Mouse (Mus musculus): ENCODE measurements around the gene Gm609.

DNA sequence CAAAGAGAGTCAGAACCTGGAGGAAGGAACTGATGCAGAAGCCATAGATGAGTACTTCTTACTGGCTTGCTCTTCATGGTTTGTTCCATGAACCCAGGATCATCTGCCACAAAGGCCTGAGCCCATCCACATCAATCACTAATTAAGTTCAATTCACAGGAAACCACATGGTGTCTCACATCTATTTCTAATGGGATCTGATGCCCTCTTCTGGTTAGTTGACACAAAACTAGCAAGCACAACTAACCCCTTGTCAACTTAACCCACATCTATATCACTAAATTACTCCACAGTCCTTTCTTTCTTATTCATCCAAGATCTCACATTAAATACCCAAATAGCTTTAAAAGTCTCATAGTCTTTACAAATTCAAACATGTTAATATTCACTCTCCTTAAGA lies 79.3 kb downstream of the Gm609 start:
- TF ChIP-seq CTCF (IDR thresholded peaks at IDR 0.05; ENCODE audit: low read depth, low read length) (no peak), TAL1 (conservative IDR thresholded peaks at IDR 0.05; ENCODE audit: low read depth, low read length) (no peak)
